Mouse (Mus musculus) heart, adult 2 months (tissue): ENCODE results near the gene Adamts20. TPM values are rescaled to one million over a fixed set of nuclear protein-coding genes. Genes with fewer than 3 reads are reported as not detected.

Experiments used
- DNase-seq, 2 experiments: peaks; one replicate each; pipeline ENCODE4 v3.0.0; 2021
- H3K27ac ChIP-seq: fragments of 200-600 bp; 2 replicates; pipeline ENCODE4 v1.8.1; 2022
- H3K27me3 ChIP-seq: fragments of 200-500 bp; 2 replicates; pipeline ENCODE4 v1.6.1; 2012; ENCODE audit warnings: mild to moderate bottlenecking, low read length, inconsistent platforms, mixed read lengths; ENCODE audit not compliant: control insufficient read depth, insufficient read depth
- H3K36me3 ChIP-seq: fragments of 200-500 bp; 2 replicates; pipeline ENCODE4 v1.6.1; 2012; ENCODE audit warnings: low read length, inconsistent platforms; ENCODE audit not compliant: control insufficient read depth, insufficient read depth
- H3K4me1 ChIP-seq: fragments of 200-500 bp; 2 replicates; pipeline ENCODE4 v1.6.1; 2011; ENCODE audit warnings: low read length; ENCODE audit not compliant: control insufficient read depth, insufficient read depth
- H3K4me3 ChIP-seq: fragments of 200-600 bp; 2 replicates; pipeline ENCODE4 v1.8.1; 2022
- H3K79me2 ChIP-seq: fragments of 200-500 bp; replicated peaks from 2 replicates; pipeline ENCODE4 v1.6.1; 2012; ENCODE audit warnings: mild to moderate bottlenecking, inconsistent platforms, low read length, moderate library complexity, mixed read lengths; ENCODE audit not compliant: control insufficient read depth, insufficient read depth
- H3K9ac ChIP-seq: fragments of 200-500 bp; 2 replicates; pipeline ENCODE4 v1.6.1; 2012; ENCODE audit warnings: low read depth, mild to moderate bottlenecking, control low read depth, inconsistent platforms, low read length, mixed read lengths
- CTCF ChIP-seq: fragments of 200-600 bp; IDR thresholded peaks from 2 replicates; pipeline ENCODE4 v1.8.1; 2022; ENCODE audit warnings: antibody characterized with exemption, mild to moderate bottlenecking, moderate library complexity
- EP300 ChIP-seq: fragments of 200-500 bp; IDR thresholded peaks from 2 replicates; pipeline ENCODE4 v1.6.1; 2011; ENCODE audit warnings: low read depth, low read length, control low read depth; ENCODE audit not compliant: insufficient read depth
- POLR2A ChIP-seq: fragments of 200-500 bp; IDR thresholded peaks from 2 replicates; pipeline ENCODE4 v1.6.1; 2011; ENCODE audit warnings: mild to moderate bottlenecking, low read depth, low read length, control low read depth; ENCODE audit not compliant: insufficient read depth
- WGBS: fragments of 180-500 bp; shearing (Covaris S2); methylation state at CpG from one replicate; pipeline ENCODE4 v1.1.7; 2018; 5-methylcytosine and 5-hydroxymethylcytosine counted together
- intact Hi-C: fragments of 180-260 bp; cut with DNase I; formaldehyde crosslinking; loops from one replicate; pipeline ENCODE4 v1.15.1; 2025
- polyA plus RNA-seq: library from polyadenylated mRNA; depleted of rRNA; stranded (reverse); fragments of >200 nt; gene quantifications from 2 replicates; pipeline ENCODE4 v1.2.3, GENCODE M21; 2012
- total RNA-seq, 2 experiments: library from RNA; stranded (reverse); gene quantifications; 2 replicates each; pipeline ENCODE4 v1.2.3; 2021

Gene Adamts20
- total and polyA plus RNA-seq, 3 experiments, result 0.08 to 0.16 (median 0.09) TPM

GRCm38 (mm10) chr15:94265630-94266029, 199.6 kb downstream of the Adamts20 start:
- H3K4me1 ChIP-seq, result no peaks in the 10 kb centered on the region
- no peak overlapping the region for H3K9ac ChIP-seq
- H3K27ac ChIP-seq, result no peak overlapping the region
- peak; percentile 91 for TF ChIP-seq CTCF
- peak; percentile 77 for TF ChIP-seq EP300
- TF ChIP-seq POLR2A, result no peak
- intact Hi-C loops, result loop anchor here (1.0 to 5.0 kb wide), 2 partner anchors 197 to 255 kb away; no protein-coding TSS in a partner anchor
- 10% methylated on average over 10 of the region's 10 CpGs for WGBS
- H3K4me3 ChIP-seq, result no peak overlapping the region
- H3K27me3 ChIP-seq, result no peaks in the 10 kb centered on the region
- no peaks in the 10 kb centered on the region for H3K79me2 ChIP-seq
- H3K36me3 ChIP-seq, result no peaks in the 10 kb centered on the region
- DNase-seq, result peak; percentile 70 to 90

GRCm38 (mm10) chr15:94264497-94264879, 200.7 kb downstream of the Adamts20 start:
- intact Hi-C loops, result no loop called here
- 73% methylated on average over 6 of the region's 6 CpGs for WGBS
- no peak overlapping the region for H3K27ac ChIP-seq
- no peak for DNase-seq
- no peak overlapping the region for H3K9ac ChIP-seq
- no peaks in the 10 kb centered on the region for H3K79me2 ChIP-seq
- no peaks in the 10 kb centered on the region for H3K36me3 ChIP-seq
- H3K4me1 ChIP-seq, result no peaks in the 10 kb centered on the region
- H3K27me3 ChIP-seq, result no peaks in the 10 kb centered on the region
- TF ChIP-seq EP300 (no peak), POLR2A (no peak), CTCF (no peak)
- no peak overlapping the region for H3K4me3 ChIP-seq

- 49% methylated on average over 8 of the region's 8 CpGs for WGBS
- Histone ChIP-seq H3K79me2 (no peaks in the 10 kb centered on the region), H3K4me1 (no peaks in the 10 kb centered on the region), H3K27ac (no peak overlapping the region), H3K36me3 (no peaks in the 10 kb centered on the region), H3K9ac (no peak overlapping the region), H3K27me3 (no peaks in the 10 kb centered on the region), H3K4me3 (no peak overlapping the region)
- TF ChIP-seq EP300, result no peak
- no peak for TF ChIP-seq POLR2A
- TF ChIP-seq CTCF, result no peak
- no peak for DNase-seq
- intact Hi-C loops, result no loop called here
These were observed 201.2 kb downstream of the Adamts20 start for GRCm38 (mm10) chr15:94263866-94264496.

GRCm38 (mm10) chr15:94263241-94263640, 202.0 kb downstream of the Adamts20 start:
- H3K9ac ChIP-seq, result no peak overlapping the region
- H3K36me3 ChIP-seq, result no peaks in the 10 kb centered on the region
- DNase-seq, result no peak
- intact Hi-C loops, result no loop called here
- no peaks in the 10 kb centered on the region for H3K79me2 ChIP-seq
- no peaks in the 10 kb centered on the region for H3K27me3 ChIP-seq
- H3K27ac ChIP-seq, result no peak overlapping the region
- H3K4me3 ChIP-seq, result no peak overlapping the region
- 68% methylated on average over 10 of the region's 10 CpGs for WGBS
- no peaks in the 10 kb centered on the region for H3K4me1 ChIP-seq
- TF ChIP-seq CTCF (no peak), POLR2A (no peak), EP300 (no peak)

GRCm38 (mm10) chr15:94259497-94259896, 205.7 kb downstream of the Adamts20 start:
- TF ChIP-seq CTCF, result no peak
- TF ChIP-seq POLR2A, result no peak
- no peak for TF ChIP-seq EP300
- Histone ChIP-seq H3K9ac (no peak overlapping the region), H3K27me3 (no peaks in the 10 kb centered on the region), H3K27ac (no peak overlapping the region), H3K4me1 (no peaks in the 10 kb centered on the region), H3K79me2 (no peaks in the 10 kb centered on the region), H3K36me3 (no peaks in the 10 kb centered on the region), H3K4me3 (no peak overlapping the region)
- intact Hi-C loops, result no loop called here
- WGBS, result 89% methylated on average over 4 of the region's 4 CpGs
- no peak for DNase-seq

- TF ChIP-seq POLR2A, result no peak
- no peak for TF ChIP-seq EP300
- TF ChIP-seq CTCF, result no peak
These were observed 209.7 kb downstream of the Adamts20 start for GRCm38 (mm10) chr15:94255538-94255937.

More at GRCm38 (mm10) chr15:94255538-94255937, 209.7 kb downstream of the Adamts20 start:
- Histone ChIP-seq H3K9ac (no peak overlapping the region), H3K36me3 (no peaks in the 10 kb centered on the region), H3K4me3 (no peak overlapping the region), H3K79me2 (no peaks in the 10 kb centered on the region), H3K27me3 (no peaks in the 10 kb centered on the region), H3K4me1 (no peaks in the 10 kb centered on the region), H3K27ac (no peak overlapping the region)
- intact Hi-C loops, result no loop called here
- WGBS, result 90% methylated on average over 5 of the region's 5 CpGs
- DNase-seq, result no peak
